Mouse (Mus musculus) small intestine, adult 2 months (tissue): ENCODE results near the gene Btbd16.

Experiments
- CTCF ChIP-seq: fragments of 200-500 bp; IDR thresholded peaks from 2 replicates; pipeline ENCODE4 v1.5.1; 2012; ENCODE audit warnings: low read depth, mild to moderate bottlenecking, control low read depth, inconsistent platforms, low read length, moderate library complexity, mixed read lengths; ENCODE audit not compliant: insufficient replicate concordance, insufficient read length; ENCODE audit errors: extremely low read depth
- POLR2A ChIP-seq: fragments of 200-500 bp; IDR thresholded peaks from 2 replicates; pipeline ENCODE4 v1.6.1; 2012; ENCODE audit warnings: low read depth, mild to moderate bottlenecking, control low read depth, inconsistent platforms, low read length, moderate library complexity

DNA sequence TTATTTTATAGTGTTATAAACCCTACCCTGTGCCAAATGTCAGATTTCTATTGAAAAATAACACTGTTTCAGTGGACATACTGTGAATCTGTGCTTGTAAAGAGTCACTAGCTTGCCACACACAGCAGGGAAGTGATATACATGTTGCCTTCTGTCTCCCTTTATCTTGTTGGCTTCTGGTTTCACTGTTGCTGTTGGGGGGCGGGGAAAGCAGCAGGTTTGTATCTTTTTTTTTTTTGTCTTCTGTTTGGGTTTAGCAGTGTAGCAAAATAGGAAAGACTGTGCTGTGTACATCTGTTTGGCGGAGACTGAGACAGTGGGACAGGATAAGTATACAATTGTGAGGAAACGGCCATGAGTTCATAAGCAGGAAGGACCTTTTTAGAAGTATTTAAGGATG lies 93.4 kb downstream of the Btbd16 start:
- TF ChIP-seq CTCF (no peak), POLR2A (no peak)
